Mouse (Mus musculus) forebrain, embryonic 11.5 days (tissue): ENCODE data around the gene Chrna10. TPM values are rescaled to one million over a fixed set of nuclear protein-coding genes. Genes with fewer than 3 reads are reported as not detected.
A peak's percentile ranks its signal among the peaks of the same experiment; 100 is the strongest.

Experiments used
- ATAC-seq: fragments of 200-750 bp; cut with Nextera tagmentation; replicated peaks from 2 replicates; pipeline ENCODE4 v1.8.0; 2017; ENCODE audit warnings: moderate TSS enrichment; ENCODE audit not compliant: low FRiP score
- DNase-seq: peaks from one replicate; pipeline ENCODE4 v3.0.0-alpha.2; 2017; ENCODE audit warnings: low spot score
- H3K27ac ChIP-seq: fragments of 300-500 bp; sonication (generic); 2 replicates; pipeline ENCODE4 v1.5.1; 2014; ENCODE audit warnings: low read depth, low read length
- H3K27me3 ChIP-seq: fragments of 300-500 bp; sonication (generic); 2 replicates; pipeline ENCODE4 v1.6.1; 2014; ENCODE audit warnings: mild to moderate bottlenecking, low read length, mixed read lengths; ENCODE audit not compliant: control insufficient read depth, insufficient read depth
- H3K36me3 ChIP-seq: fragments of 300-500 bp; sonication (generic); 2 replicates; pipeline ENCODE4 v1.6.1; 2014; ENCODE audit warnings: mild to moderate bottlenecking, low read length, moderate library complexity, mixed read lengths; ENCODE audit not compliant: control insufficient read depth, insufficient read depth
- H3K4me1 ChIP-seq: fragments of 300-500 bp; sonication (generic); replicated peaks from 2 replicates; pipeline ENCODE4 v1.6.1; 2014; ENCODE audit warnings: low read length, mixed read lengths; ENCODE audit not compliant: control insufficient read depth, insufficient read depth
- H3K4me2 ChIP-seq: fragments of 300-500 bp; sonication (generic); 2 replicates; pipeline ENCODE4 v1.6.1; 2014; ENCODE audit warnings: low read depth, mild to moderate bottlenecking, low read length, moderate library complexity, mixed read lengths; ENCODE audit not compliant: severe bottlenecking
- H3K4me3 ChIP-seq: fragments of 300-500 bp; sonication (generic); 2 replicates; pipeline ENCODE4 v1.5.1; 2014; ENCODE audit warnings: low read depth, low read length
- H3K9ac ChIP-seq: fragments of 300-500 bp; sonication (generic); 2 replicates; pipeline ENCODE4 v1.6.1; 2014; ENCODE audit warnings: low read length
- H3K9me3 ChIP-seq: fragments of 300-500 bp; sonication (generic); 2 replicates; pipeline ENCODE4 v1.6.1; 2016; ENCODE audit warnings: low read length, mixed read lengths; ENCODE audit not compliant: control insufficient read depth
- WGBS: fragments of 180-500 bp; shearing (Covaris S2); extraction: QIAGEN DNeasy Blood & Tissue Kit; methylation state at CpG from one replicate; pipeline ENCODE4 v1.1.7; 2014; 5-methylcytosine and 5-hydroxymethylcytosine counted together
- polyA plus RNA-seq: library from polyadenylated mRNA; unstranded; fragments of >200 nt; fragmentation: Nextera tagmentation; extraction: Ambion mirVana; gene quantifications from 2 replicates; pipeline ENCODE4 v1.2.1, GENCODE M21; 2014

Gene Chrna10
- not detected in 2 replicates for polyA plus RNA-seq

DNA sequence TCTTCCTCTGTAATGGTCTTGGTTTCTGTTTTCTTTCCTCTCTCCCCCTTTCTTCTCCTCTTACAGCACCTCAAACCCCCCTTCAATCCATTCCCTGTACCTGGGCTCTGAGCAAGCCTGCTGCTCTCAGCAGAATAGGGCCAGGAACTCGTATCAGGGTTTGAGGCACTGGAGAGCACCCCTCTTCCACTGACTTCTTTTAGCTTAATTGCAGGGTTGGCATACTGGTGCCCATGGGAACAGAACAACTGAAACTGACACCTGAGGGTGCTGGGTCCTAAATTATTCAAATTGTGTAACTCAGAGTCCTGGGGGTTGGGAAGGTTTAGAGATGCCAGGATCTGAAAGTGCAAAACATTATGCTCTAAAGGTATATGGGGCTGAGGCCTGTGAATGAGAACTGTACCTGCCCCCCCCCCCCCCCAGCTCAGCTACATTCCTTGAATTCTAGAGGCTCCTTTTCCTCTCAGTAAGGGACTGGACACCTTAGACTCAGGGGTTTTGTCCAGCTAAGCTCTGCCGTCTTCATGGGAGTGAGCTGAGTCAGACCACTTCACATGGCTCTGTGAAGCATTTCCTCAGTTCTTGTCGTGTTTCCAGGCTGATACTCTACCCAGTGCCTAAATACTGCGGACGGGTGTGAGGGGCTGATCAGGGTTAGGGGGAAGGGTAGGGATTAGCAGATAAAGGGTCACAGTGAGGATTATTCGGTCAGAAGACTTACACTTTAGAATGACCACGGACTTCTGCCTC, at the start of gene Chrna10:
Chrna10 (minus strand) TSS at position 250 of the 753 bp plus-strand sequence.
- H3K27me3 ChIP-seq: no peaks in the 10 kb centered on the region
- ATAC-seq: no peak
- no peak within 1 kb of the TSS for H3K4me2 ChIP-seq
- peaks cover 19% of the 10 kb centered on the region for H3K36me3 ChIP-seq
- H3K27ac ChIP-seq: no peak within 1 kb of the TSS
- WGBS: 48% methylated on average over 7 of the region's 7 CpGs
- no peak for DNase-seq
- no peak within 1 kb of the TSS for H3K9ac ChIP-seq
- no peaks in the 10 kb centered on the region for H3K4me1 ChIP-seq
- H3K9me3 ChIP-seq: no peaks in the 10 kb centered on the region
- no peak within 1 kb of the TSS for H3K4me3 ChIP-seq

DNA sequence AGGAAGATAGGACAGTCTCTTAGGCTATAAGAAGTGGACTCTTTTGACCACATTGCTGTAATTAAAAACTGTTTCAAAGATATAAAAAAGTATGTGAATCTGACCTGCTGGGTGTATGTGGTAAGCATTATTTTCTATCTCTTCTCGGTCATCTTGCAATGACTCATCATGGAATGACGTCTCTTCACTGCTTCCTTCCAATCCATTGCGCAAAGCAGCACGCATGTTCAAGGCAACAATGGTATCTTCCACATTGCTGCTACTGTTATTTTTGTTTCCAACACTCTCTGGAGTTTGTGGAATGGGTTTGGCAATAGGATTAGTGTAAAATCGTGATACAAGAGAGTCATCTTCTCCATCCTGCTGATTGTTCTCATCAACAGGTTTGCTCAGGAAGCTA, 37.1 kb upstream of the Chrna10 start:
- H3K27ac ChIP-seq: no peak overlapping the region
- no peak overlapping the region for H3K9ac ChIP-seq
- no peaks in the 10 kb centered on the region for H3K9me3 ChIP-seq
- DNase-seq: no peak
- H3K4me3 ChIP-seq: no peak overlapping the region
- no peak overlapping the region for H3K4me2 ChIP-seq
- H3K36me3 ChIP-seq: peaks cover 4% of the 10 kb centered on the region; the same call in 1 of the 2 replicates
- H3K27me3 ChIP-seq: no peaks in the 10 kb centered on the region
- 96% methylated on average over 5 of the region's 5 CpGs for WGBS
- no peaks in the 10 kb centered on the region for H3K4me1 ChIP-seq
- no peak for ATAC-seq

- Histone ChIP-seq H3K4me1 (no peaks in the 10 kb centered on the region), H3K36me3 (peaks cover 25% of the 10 kb centered on the region), H3K9ac (no peak overlapping the region), H3K4me3 (no peak overlapping the region), H3K27ac (no peak overlapping the region), H3K4me2 (no peak overlapping the region), H3K9me3 (no peaks in the 10 kb centered on the region), H3K27me3 (no peaks in the 10 kb centered on the region)
- 96% methylated on average over 5 of the region's 5 CpGs for WGBS
- DNase-seq (no peak), ATAC-seq (no peak)
These were observed 21.3 kb upstream of the Chrna10 start for GRCm38 (mm10) chr7:102137898-102138297.

- Histone ChIP-seq H3K4me1 (no peaks in the 10 kb centered on the region), H3K4me2 (no peak overlapping the region), H3K9ac (no peak overlapping the region), H3K36me3 (peaks cover 27% of the 10 kb centered on the region), H3K4me3 (no peak overlapping the region), H3K27me3 (no peaks in the 10 kb centered on the region), H3K9me3 (no peaks in the 10 kb centered on the region), H3K27ac (no peak overlapping the region)
- no peak for ATAC-seq
- DNase-seq: peak; percentile 67
- 88% methylated on average over 1 of the region's 1 CpGs for WGBS
These were observed 20.8 kb upstream of the Chrna10 start for GRCm38 (mm10) chr7:102137464-102137863.

GRCm38 (mm10) chr7:102132395-102132794, 15.8 kb upstream of the Chrna10 start:
- Histone ChIP-seq H3K4me3 (no peak overlapping the region), H3K27me3 (no peaks in the 10 kb centered on the region), H3K36me3 (peaks cover 21% of the 10 kb centered on the region), H3K9ac (no peak overlapping the region), H3K4me2 (no peak overlapping the region), H3K27ac (no peak overlapping the region), H3K4me1 (no peaks in the 10 kb centered on the region), H3K9me3 (no peaks in the 10 kb centered on the region)
- ATAC-seq (no peak), DNase-seq (no peak)
- WGBS: 92% methylated on average over 4 of the region's 4 CpGs

DNA sequence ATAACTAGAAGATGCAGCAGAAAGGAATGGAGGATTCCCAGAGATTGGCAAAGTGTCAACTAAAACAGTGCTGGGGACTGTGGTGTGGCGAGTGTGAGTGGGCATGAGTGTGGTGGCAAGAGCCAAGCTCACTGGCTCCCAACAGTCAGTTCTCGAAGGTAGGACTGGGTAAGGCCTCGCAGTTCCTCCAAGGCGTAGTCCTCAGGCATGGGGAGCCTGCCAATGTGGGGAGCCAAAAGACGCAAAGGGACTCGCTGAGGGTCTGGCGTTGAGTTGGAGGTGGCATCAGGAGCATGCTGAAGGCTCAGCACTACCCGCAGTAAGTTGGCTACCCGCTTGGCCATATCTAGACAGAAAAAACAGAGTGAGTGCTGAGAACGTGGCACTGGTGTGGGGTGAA, 3.7 kb upstream of the Chrna10 start:
- no peaks in the 10 kb centered on the region for H3K9me3 ChIP-seq
- H3K4me3 ChIP-seq: no peak overlapping the region
- H3K36me3 ChIP-seq: peaks cover 46% of the 10 kb centered on the region
- no peaks in the 10 kb centered on the region for H3K27me3 ChIP-seq
- no peak overlapping the region for H3K4me2 ChIP-seq
- 95% methylated on average over 10 of the region's 10 CpGs for WGBS
- no peak overlapping the region for H3K27ac ChIP-seq
- no peak overlapping the region for H3K9ac ChIP-seq
- ATAC-seq: no peak
- DNase-seq: no peak
- no peaks in the 10 kb centered on the region for H3K4me1 ChIP-seq

GRCm38 (mm10) chr7:102117382-102117781, 754 bp upstream of the Chrna10 start:
- H3K27me3 ChIP-seq: no peaks in the 10 kb centered on the region
- no peak overlapping the region for H3K27ac ChIP-seq
- no peak overlapping the region for H3K4me3 ChIP-seq
- no peaks in the 10 kb centered on the region for H3K9me3 ChIP-seq
- peaks cover 22% of the 10 kb centered on the region for H3K36me3 ChIP-seq
- no peak overlapping the region for H3K9ac ChIP-seq
- DNase-seq: no peak
- H3K4me1 ChIP-seq: no peaks in the 10 kb centered on the region
- H3K4me2 ChIP-seq: no peak overlapping the region
- WGBS: 76% methylated on average over 5 of the region's 6 CpGs
- ATAC-seq: no peak

- Histone ChIP-seq H3K27ac (no peak overlapping the region), H3K36me3 (no peaks in the 10 kb centered on the region), H3K4me1 (no peaks in the 10 kb centered on the region), H3K4me2 (no peak overlapping the region), H3K4me3 (no peak overlapping the region), H3K9ac (no peak overlapping the region), H3K27me3 (no peaks in the 10 kb centered on the region), H3K9me3 (no peaks in the 10 kb centered on the region)
- 86% methylated on average over 45 of the region's 45 CpGs for WGBS
- no peak for DNase-seq
- no peak for ATAC-seq
These were observed 3.4 kb downstream of the Chrna10 start for GRCm38 (mm10) chr7:102113151-102113729.

- Histone ChIP-seq H3K4me3 (no peak overlapping the region), H3K36me3 (no peaks in the 10 kb centered on the region), H3K27ac (no peak overlapping the region), H3K9me3 (no peaks in the 10 kb centered on the region), H3K27me3 (no peaks in the 10 kb centered on the region), H3K4me2 (no peak overlapping the region), H3K4me1 (0 out of 2 replicates have a peak, but pooled peaks cover 3% of the 10 kb centered on the region), H3K9ac (no peak overlapping the region)
- no peak for DNase-seq
- no peak for ATAC-seq
- 83% methylated on average over 4 of the region's 4 CpGs for WGBS
These were observed 6.9 kb downstream of the Chrna10 start for GRCm38 (mm10) chr7:102109746-102110145.
